Mouse (Mus musculus) spleen, postnatal 10 days (tissue): Measurements from ENCODE around the gene Sdr42e1.

Experiments
- DNase-seq, 2 experiments: peaks; one replicate each; pipeline ENCODE4 v3.0.0; 2021 to 2022; ENCODE audit warnings: low spot score in 2 of 2

Gene Sdr42e1

DNA sequence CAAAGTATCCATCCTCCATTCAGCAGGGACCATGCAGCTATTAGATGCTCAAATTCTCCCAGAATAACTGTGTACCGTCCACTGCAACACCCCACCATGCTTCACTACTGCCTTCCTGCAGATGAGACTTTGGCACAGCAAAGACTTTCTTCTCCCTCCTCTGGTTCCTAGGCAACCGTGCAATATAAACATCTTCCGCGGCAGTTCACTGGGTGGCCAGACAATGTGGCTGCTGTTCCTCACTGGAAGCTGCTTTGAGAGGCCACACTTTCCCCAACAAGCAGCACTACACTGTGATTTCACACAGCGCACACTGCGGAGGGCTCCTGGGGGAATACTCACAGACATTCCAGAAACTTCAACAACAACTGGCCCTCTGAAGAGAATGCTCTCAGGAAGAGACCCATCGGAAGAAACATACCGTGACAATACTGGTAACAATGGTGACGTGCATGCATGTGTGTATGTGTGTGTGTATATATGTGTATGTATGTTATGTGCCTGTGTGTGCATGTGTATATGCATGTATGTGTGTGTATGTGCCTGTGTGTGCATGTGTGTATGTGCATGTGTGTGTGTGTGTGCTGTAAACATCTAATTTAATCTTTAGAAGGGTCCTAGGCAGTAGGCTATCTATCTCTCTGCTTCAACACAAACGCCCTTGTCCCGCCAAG lies 13.0 kb downstream of the Sdr42e1 start:
- no peak for DNase-seq

DNA sequence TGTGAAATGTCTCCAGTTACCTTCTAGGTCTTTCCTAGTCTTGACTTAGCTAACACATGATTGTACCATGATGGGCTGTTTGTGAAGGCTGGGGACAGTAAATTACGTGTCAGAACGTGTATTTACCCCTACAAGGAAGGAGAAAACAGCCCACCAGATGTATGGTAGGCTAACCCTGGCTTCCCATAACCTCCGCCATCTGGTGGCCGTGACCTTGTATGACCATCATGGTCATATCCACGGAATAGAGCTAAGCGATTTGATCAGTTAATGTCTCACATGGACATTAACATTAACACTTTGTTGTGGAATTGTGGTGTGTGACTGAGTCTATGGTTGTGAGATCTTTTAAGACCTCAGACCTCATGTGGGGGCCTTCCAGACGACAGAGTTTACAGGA lies 14.5 kb downstream of the Sdr42e1 start:
- DNase-seq = no peak

DNA sequence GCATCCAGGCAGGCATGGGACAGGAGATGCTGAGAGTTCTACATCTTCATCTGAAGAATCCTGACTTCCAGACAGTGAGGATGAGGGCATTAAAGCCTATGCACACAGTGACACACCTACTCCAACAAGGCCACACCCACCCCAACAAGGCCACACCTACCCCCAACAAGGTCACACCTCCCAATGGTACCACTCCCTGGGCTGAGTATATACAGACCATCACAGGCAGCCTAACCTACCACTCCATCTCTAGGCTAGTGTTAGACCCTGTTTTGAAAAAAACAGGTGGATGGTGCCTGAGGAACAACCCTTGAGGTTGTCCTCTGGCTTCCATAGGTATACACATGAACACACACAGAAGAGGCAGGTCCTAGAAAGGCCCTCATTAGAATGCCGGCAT lies 21.2 kb downstream of the Sdr42e1 start:
- DNase-seq = no peak

DNA sequence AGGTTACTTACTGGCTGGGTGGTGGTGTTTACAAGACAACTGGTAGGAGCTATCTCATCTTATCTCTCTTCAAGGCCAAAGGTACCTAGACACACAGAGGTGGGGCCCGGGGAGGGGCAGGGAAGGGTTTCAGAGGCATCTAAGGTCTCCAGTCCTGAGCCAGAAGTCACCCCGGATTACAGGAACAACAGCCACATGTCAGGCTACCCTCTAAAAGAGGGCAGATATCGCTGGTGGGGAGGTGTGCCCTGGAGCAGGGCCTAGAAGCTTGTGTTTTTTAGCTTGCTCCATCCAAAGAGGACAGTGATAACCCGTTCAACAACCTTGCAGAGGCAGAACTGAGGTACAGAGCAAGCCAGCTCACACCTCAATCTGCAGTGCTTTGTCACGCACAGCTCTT lies 27.0 kb downstream of the Sdr42e1 start:
- DNase-seq = no peak

DNA sequence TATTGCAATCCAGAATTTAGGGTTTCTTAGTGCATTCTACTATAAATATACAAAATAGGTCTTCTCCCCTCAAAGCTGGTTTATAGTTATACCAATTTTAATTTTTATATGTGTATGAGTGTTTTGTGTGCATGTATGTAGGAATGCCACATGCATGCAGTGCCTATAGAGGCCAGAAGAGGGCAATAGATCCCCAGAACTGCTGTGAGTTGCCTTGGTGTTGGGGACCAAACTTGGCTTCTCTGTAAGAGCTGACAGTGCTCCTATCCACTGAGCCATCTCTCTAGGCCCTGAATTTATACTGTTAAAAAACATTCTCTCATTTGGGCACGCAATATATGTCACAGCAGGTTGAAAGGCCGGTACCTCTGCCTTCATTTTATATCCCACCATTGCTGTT lies 27.5 kb downstream of the Sdr42e1 start:
- DNase-seq = peak in 1 of 2 experiments; percentile 58

DNA sequence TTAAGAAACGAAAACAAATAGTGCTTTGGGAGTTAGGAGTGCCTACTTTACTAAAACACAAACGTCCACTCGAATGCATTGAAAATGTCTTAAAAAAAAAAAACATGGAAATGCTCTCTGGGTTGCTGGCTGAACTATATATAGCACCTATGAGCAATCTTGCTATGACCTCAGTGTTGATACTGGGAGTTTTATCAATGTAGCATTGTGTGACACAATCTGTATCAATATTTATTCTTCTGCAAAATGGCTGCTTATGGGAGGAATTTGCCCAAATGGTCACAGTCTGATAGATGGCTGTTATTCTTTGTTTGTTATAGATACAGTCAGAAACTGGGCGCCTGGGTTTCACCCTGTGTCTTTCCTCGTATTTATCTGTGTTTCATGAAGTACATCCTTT lies 28.0 kb downstream of the Sdr42e1 start:
- no peak for DNase-seq

DNA sequence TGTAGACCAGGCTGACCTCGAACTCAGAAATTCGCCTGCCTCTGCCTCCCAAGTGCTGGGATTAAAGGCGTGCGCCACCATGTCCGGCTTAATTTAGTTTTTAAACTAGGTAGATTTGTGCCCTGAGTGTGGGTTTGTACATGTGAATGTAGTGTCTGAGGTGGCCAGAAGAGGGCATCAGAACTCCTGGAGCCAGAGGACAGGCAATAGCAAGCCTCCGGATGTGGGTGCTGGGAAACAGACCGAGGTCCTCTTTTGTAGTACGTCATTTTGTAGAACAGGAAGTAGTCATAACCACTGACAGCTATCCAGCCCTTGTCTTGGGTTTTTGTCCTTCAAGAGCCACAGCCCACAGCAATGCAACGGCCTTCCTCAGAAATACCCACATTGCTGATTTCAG lies 33.9 kb downstream of the Sdr42e1 start:
- no peak for DNase-seq

DNA sequence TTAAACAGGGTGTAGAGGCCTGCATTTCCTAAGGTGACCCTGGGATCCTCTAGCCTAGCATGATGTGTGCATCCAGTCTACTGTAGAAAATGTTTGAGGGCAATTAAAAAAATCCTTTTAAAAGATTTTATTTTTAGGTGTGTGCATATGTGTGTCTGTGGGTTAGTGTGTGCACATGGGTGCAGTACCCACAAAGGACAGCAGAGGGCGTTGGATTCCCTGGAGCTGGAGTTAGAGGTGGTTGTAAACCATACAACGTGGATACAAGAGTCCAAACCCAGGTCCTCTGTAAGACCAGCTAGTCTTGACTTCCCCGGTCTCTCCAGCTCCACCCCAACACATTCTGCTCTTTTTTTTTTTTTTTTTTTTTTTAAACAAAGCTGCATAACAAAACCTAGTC lies 36.0 kb downstream of the Sdr42e1 start:
- no peak for DNase-seq

DNA sequence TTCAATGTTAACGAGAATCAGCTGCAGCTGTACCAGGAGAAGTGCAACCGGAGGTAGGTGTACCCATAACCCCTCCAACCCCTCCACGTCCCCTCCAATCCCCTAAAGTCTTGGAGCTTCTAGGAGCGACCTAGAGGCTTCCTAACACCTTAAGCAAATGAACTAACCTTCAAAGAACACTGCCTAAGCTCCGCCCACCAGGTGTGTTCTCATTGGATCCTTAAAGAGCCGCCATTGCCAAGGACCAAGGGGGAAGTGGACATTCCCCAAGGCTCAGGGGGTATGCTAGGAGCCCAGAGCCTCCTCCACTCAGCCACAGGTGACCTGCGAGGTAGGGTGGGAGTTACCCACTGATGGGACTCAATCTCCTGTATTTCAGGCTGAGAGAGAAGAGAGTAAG lies 39.1 kb downstream of the Sdr42e1 start:
- no peak for DNase-seq

DNA sequence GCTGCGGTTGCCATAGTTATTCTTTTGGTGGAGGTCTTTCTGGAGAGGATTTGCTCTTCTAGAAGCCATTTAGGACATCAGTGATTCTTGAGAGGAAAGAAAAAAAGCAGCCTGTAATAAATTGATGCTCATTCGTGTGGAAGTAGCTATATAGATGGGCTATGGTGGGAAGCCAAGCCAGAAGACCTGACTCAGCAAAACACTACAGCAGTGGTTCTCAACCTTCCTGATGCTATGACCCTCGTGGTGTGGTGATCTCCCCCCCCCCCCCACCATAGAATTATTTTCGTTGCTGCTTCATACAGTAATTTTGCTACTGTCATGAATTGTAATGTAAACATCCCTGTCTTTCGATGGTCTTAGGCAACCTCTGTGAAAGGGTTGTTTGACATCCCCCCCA lies 41.0 kb downstream of the Sdr42e1 start:
- DNase-seq = no peak

DNA sequence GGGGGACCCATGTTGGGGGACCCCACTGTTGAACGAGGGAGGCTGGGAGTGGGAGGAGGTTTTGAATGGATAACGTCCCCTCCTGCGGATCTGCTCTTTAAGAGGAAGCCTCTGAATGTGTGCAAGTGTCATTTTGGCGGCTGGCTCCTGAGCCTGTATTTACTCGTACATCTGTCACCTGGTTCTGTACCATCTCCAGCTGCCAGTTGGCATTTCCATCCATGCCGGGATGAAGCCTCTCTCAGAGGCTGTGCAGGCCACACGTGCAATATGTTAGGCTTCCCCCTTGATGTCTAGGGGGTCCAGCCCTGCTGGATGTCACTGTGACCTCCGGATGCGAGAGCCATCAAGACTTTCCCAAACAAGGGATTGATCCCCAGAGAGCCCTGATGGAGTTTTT lies 46.4 kb downstream of the Sdr42e1 start:
- no peak for DNase-seq

DNA sequence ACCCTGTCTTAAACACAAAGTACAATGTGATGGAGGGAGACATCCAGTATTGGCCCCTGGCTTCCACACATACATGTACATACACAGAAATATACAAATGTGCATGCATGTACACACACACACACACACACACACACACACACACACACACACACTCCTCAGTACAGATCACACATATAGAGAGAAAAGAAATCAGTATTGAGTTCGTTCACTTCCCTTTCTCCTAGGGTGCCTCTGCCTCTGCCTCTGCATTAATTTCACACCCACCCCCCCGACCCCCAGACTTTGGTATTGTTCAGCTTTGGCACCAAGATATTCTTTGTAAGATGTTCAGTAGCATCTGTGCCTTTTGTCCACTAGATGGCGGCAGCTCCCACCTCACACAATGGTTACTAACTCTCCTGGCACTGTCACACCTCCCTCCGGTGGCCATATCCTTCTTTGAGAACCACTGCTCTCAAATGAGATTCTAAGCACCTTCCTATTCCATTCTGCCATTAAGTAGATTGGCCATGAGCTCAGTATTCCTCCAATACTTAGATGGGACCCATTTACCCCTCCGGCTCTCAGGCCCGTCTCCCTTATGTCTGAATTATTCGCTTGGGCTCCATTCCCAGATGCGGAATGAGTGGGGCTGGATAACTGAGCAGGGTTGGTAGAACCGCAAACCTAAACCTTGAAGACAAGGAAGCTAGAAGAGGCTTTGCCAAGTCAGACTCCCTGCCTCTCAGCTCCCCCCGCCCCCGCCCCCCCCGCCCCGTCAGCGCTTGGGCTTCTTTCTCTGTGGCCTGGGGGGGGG lies 47.2 kb downstream of the Sdr42e1 start:
- peak in 1 of 2 experiments; percentile 57 for DNase-seq

DNA sequence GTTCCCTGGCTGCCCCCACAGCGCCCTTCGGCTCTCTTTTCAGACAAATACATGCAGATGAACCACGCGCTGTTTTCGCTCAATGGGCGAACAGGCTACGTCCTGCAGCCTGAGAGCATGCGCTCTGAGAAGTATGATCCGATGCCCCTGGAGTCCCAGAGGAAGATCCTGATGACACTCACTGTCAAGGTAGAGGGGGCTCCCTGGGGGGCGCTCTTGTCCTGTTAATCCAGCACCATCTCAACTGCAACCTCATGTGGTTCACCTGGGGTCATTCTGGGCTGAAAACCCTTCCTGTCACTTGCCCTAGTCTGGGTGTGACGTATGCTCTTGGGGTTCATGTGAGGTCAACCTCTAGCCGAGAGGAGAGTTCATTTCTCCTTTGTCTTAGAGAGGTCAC lies 60.6 kb downstream of the Sdr42e1 start:
- no peak for DNase-seq
